Mouse (Mus musculus) layer of hippocampus, postnatal 14 days (tissue): ENCODE results near the gene Cers1. TPM values are rescaled to one million over a fixed set of nuclear protein-coding genes. Genes with fewer than 3 reads are reported as not detected.

Source experiments
- DNase-seq, 2 experiments: peaks; one replicate each; pipeline ENCODE4 v3.0.0; 2021 to 2022; ENCODE audit warnings: low spot score in 2 of 2, mixed read lengths in 1 of 2
- total RNA-seq, 2 experiments: library from RNA; stranded (reverse); gene quantifications; 2 replicates each; pipeline ENCODE4 v1.2.3; 2021

Gene Cers1
- total RNA-seq, 2 experiments from 2014 or later = 107 to 119 TPM

GRCm38 (mm10) chr8:70351035-70351999 lies 35.7 kb downstream of the Cers1 start:
- no peak for DNase-seq

GRCm38 (mm10) chr8:70352000-70352384 lies 36.4 kb downstream of the Cers1 start:
- no peak for DNase-seq

- peak; percentile 44 to 47 for DNase-seq
Observed at GRCm38 (mm10) chr8:70352657-70353151, 37.1 kb downstream of the Cers1 start.

GRCm38 (mm10) chr8:70353194-70353817 lies 37.7 kb downstream of the Cers1 start, which contains the start of gene Upf1:
Upf1 (minus strand) TSS chr8:70353278.
- DNase-seq = peak; percentile 99 to 100

- peak in 1 of 2 experiments; percentile 34 for DNase-seq
Observed at GRCm38 (mm10) chr8:70354004-70354403, 38.4 kb downstream of the Cers1 start.

- DNase-seq = no peak
Observed at GRCm38 (mm10) chr8:70356111-70356510, 40.5 kb downstream of the Cers1 start.

GRCm38 (mm10) chr8:70359411-70359810 lies 43.8 kb downstream of the Cers1 start:
- no peak for DNase-seq

GRCm38 (mm10) chr8:70360769-70361168 lies 45.2 kb downstream of the Cers1 start:
- DNase-seq = no peak

- DNase-seq = no peak
Observed at GRCm38 (mm10) chr8:70361484-70362032, 46.0 kb downstream of the Cers1 start.

- DNase-seq = no peak
Observed at GRCm38 (mm10) chr8:70364066-70364465, 48.5 kb downstream of the Cers1 start.

- DNase-seq = no peak
Observed at GRCm38 (mm10) chr8:70366588-70366987, 51.0 kb downstream of the Cers1 start.

GRCm38 (mm10) chr8:70370476-70370875 lies 54.9 kb downstream of the Cers1 start:
- no peak for DNase-seq

GRCm38 (mm10) chr8:70371951-70372350 lies 56.4 kb downstream of the Cers1 start:
- DNase-seq = no peak

GRCm38 (mm10) chr8:70373397-70374317 lies 58.1 kb downstream of the Cers1 start, which contains the start of gene Comp:
Comp (plus strand) TSS chr8:70373558.
- DNase-seq = no peak

GRCm38 (mm10) chr8:70374318-70374927 lies 58.8 kb downstream of the Cers1 start:
- DNase-seq = peak in 1 of 2 experiments; percentile 37

- no peak for DNase-seq
Observed at GRCm38 (mm10) chr8:70375212-70375859, 59.8 kb downstream of the Cers1 start.

GRCm38 (mm10) chr8:70376275-70376741 lies 60.7 kb downstream of the Cers1 start:
- DNase-seq = no peak

- no peak for DNase-seq
Observed at GRCm38 (mm10) chr8:70377049-70377448, 61.5 kb downstream of the Cers1 start.

- no peak for DNase-seq
Observed at GRCm38 (mm10) chr8:70380069-70380468, 64.5 kb downstream of the Cers1 start.
